Mouse (Mus musculus) testis, adult 2 months (tissue): ENCODE results near the gene Rbm19. TPM values are rescaled to one million over a fixed set of nuclear protein-coding genes. Genes with fewer than 3 reads are reported as not detected.

Experiments
- H3K27ac ChIP-seq: fragments of 200-500 bp; 2 replicates; pipeline ENCODE4 v1.5.1; 2012; ENCODE audit warnings: low read depth, low read length; ENCODE audit not compliant: control insufficient read depth, insufficient read depth
- H3K27me3 ChIP-seq: fragments of 200-500 bp; 2 replicates; pipeline ENCODE4 v1.6.1; 2012; ENCODE audit warnings: mild to moderate bottlenecking, low read length, moderate library complexity; ENCODE audit not compliant: control insufficient read depth, insufficient read depth
- H3K36me3 ChIP-seq: fragments of 200-500 bp; 2 replicates; pipeline ENCODE4 v1.6.1; 2012; ENCODE audit warnings: mild to moderate bottlenecking, low read length; ENCODE audit not compliant: control insufficient read depth, insufficient read depth
- H3K4me1 ChIP-seq: fragments of 200-500 bp; 2 replicates; pipeline ENCODE4 v1.6.1; 2012; ENCODE audit warnings: low read length; ENCODE audit not compliant: control insufficient read depth, insufficient read depth
- H3K4me3 ChIP-seq: fragments of 200-500 bp; 2 replicates; pipeline ENCODE4 v1.5.1; 2012; ENCODE audit warnings: low read depth, mild to moderate bottlenecking, low read length, moderate library complexity, mixed read lengths; ENCODE audit not compliant: control insufficient read depth
- CTCF ChIP-seq: fragments of 200-500 bp; IDR thresholded peaks from 2 replicates; pipeline ENCODE4 v1.5.1; 2012; ENCODE audit warnings: low read depth, mild to moderate bottlenecking, inconsistent platforms, low read length, moderate library complexity; ENCODE audit not compliant: control insufficient read depth, insufficient read depth, insufficient replicate concordance
- POLR2A ChIP-seq: fragments of 200-500 bp; IDR thresholded peaks from 2 replicates; pipeline ENCODE4 v1.6.1; 2012; ENCODE audit warnings: low read depth, mild to moderate bottlenecking, inconsistent platforms, low read length, moderate library complexity; ENCODE audit not compliant: control insufficient read depth
- polyA plus RNA-seq: library from polyadenylated mRNA; depleted of rRNA; stranded (reverse); fragments of >200 nt; gene quantifications from 2 replicates; pipeline ENCODE4 v1.2.3, GENCODE M21; 2012

Gene Rbm19
- polyA plus RNA-seq, 1 experiment: 11.8 TPM

GRCm38 (mm10) chr5:120176246-120177065 is 60.2 kb downstream of the Rbm19 start:
- TF ChIP-seq POLR2A (no peak), CTCF (no peak)
- Histone ChIP-seq H3K36me3 (no peaks in the 10 kb centered on the region; the same call in 1 of the 2 replicates), H3K4me1 (peaks cover 3% of the 10 kb centered on the region), H3K27ac (no peak overlapping the region), H3K4me3 (no peak overlapping the region), H3K27me3 (no peaks in the 10 kb centered on the region)

GRCm38 (mm10) chr5:120177066-120177340 is 60.7 kb downstream of the Rbm19 start:
- TF ChIP-seq CTCF: no peak
- TF ChIP-seq POLR2A: no peak
- H3K36me3 ChIP-seq: no peaks in the 10 kb centered on the region; the same call in 1 of the 2 replicates
- no peak overlapping the region for H3K4me3 ChIP-seq
- H3K27me3 ChIP-seq: no peaks in the 10 kb centered on the region
- no peak overlapping the region for H3K27ac ChIP-seq
- peaks cover 2% of the 10 kb centered on the region for H3K4me1 ChIP-seq

DNA sequence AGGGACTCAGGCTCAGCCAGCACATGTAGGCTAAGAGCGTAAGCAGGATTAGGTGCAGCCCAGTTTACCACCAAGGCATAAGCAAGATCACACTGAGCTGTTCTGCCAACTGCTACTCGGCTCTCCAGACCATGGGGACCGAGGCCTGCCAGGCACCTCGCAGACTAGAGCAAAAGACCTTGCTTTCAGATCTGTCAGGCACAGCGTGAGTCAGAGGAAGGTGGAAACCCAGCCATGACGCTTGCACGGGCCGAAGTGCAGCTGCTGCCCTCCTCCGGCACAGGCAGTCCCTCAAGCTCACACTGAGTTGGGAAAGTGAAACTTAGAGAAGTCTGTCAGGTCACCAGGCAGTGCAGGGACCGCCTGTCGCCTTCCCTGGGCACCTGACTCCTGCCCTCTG is 63.8 kb downstream of the Rbm19 start:
- no peaks in the 10 kb centered on the region; the same call in 1 of the 2 replicates for H3K36me3 ChIP-seq
- no peak for TF ChIP-seq POLR2A
- TF ChIP-seq CTCF: no peak
- H3K27me3 ChIP-seq: no peaks in the 10 kb centered on the region
- H3K4me1 ChIP-seq: no peaks in the 10 kb centered on the region
- no peak overlapping the region for H3K27ac ChIP-seq
- H3K4me3 ChIP-seq: no peak overlapping the region

DNA sequence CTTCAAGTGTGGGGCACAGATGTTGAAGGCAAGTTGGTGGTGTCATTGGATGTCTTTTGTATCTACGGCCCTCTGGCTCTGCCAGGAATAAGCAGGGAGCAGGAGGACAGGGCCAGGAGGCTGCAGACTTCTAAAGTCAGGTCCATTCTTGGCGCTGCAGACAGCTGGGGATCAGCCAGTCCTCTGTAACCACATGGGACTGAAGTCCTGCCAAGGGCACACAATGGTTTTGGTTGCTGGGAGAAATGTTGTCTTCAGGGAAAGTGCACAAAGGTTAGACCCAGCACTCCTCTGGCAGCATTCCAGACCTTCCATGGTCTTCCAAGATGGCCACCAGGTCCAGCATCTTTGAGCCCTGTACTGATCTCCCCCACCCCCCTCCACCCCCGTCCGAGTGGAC is 65.1 kb downstream of the Rbm19 start:
- Histone ChIP-seq H3K4me1 (no peaks in the 10 kb centered on the region), H3K36me3 (no peaks in the 10 kb centered on the region; the same call in 1 of the 2 replicates), H3K27me3 (no peaks in the 10 kb centered on the region), H3K27ac (no peak overlapping the region), H3K4me3 (peak overlapping the region; percentile 34)
- TF ChIP-seq CTCF: no peak

DNA sequence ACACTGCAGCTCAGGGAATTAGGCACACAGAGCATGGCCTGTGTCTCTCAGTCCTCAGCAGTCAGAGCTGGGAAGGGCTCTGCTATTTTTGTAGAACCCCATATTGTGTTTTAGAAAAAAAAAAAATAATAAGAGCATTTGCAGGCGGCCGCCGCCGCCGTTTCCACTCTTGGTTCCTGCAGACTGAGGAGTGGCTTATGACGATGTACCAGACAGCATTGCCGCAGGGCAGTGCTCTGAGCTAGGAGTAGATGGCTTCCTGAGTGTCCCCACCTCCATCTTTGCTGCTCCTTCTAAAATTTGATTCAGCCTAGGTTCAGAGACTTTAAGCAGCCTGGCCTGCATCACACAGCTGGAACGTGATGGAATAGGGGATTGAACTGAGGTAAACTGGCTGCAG is 67.1 kb downstream of the Rbm19 start:
- Histone ChIP-seq H3K36me3 (no peaks in the 10 kb centered on the region), H3K27ac (no peak overlapping the region), H3K4me1 (no peaks in the 10 kb centered on the region), H3K4me3 (no peak overlapping the region), H3K27me3 (no peaks in the 10 kb centered on the region)
- TF ChIP-seq CTCF (no peak), POLR2A (no peak)

DNA sequence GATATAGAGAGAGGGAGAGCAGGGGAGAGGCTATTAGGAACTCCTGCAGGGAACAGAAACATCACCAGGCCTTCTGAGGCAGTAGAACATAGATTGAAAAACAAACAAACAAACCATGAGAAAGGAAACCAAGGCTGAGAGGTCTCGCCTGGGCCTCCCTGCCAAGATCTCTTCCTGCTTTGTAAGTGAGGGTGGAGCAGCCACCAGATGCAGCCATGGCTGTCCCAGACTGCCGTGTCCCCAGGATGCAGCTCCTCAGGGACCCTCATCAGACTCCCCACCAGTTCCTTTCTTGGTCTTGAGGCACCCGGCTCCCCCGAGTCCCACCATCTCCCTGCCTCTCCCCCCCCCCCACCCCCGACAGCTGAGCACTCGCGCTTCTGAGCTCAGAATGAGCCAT is 67.5 kb downstream of the Rbm19 start:
- Histone ChIP-seq H3K36me3 (no peaks in the 10 kb centered on the region), H3K4me1 (no peaks in the 10 kb centered on the region), H3K27me3 (no peaks in the 10 kb centered on the region), H3K4me3 (no peak overlapping the region), H3K27ac (no peak overlapping the region)
- TF ChIP-seq CTCF (no peak), POLR2A (no peak)

- no peaks in the 10 kb centered on the region for H3K36me3 ChIP-seq
- no peaks in the 10 kb centered on the region for H3K4me1 ChIP-seq
- no peak for TF ChIP-seq CTCF
- TF ChIP-seq POLR2A: no peak
- H3K27ac ChIP-seq: no peak overlapping the region
- no peaks in the 10 kb centered on the region for H3K27me3 ChIP-seq
- H3K4me3 ChIP-seq: no peak overlapping the region
Measured at GRCm38 (mm10) chr5:120185949-120186348, 69.7 kb downstream of the Rbm19 start.
